Comparison of ENCODE assay signal across 22 mouse cellular contexts in the genomic region with DNA sequence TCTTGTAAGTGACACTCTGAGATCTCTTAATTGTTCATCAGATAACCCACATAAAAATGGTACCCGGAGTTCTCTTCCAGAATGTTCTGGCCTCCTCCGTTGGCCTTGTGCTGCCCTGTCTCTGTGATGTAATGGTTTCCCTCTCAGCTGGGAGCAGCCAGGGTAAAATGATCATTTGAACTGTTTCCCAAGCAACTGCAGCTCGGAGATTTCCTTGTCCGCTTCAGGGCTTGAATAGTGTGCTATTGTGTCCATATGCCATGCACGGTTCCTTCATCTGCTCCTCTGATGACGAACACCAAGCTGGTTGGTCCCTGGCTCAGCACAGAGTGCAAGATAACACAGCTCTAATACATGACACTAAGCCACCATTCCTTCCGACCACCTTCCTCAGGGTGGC. TPM values are rescaled to one million over a fixed set of nuclear protein-coding genes. Genes with fewer than 3 reads are reported as not detected.
DNase-seq lines count a peak whose midpoint lies in the region; ATAC-seq and TF ChIP-seq lines count a peak whose summit lies in the region.
"Had no signal": no experiment of that assay in that cellular context is flagged by ENCODE, and none has a peak within 500 bp of the region (broad histone marks: within the 10 kb centered on the region; RNA-seq: fewer than 3 reads in every experiment).

No protein-coding gene starts in this region.

- H3K4me3 ChIP-seq in hindbrain, embryonic 13.5 days: no peak overlapping the region
- no peak overlapping the region for H3K4me3 ChIP-seq in hindbrain, embryonic 10.5 days
- H3K4me3 ChIP-seq in neural tube, embryonic 11.5 days (ENCODE audit: low read depth, low read length): no peak overlapping the region
- H3K4me3 ChIP-seq in neural tube, embryonic 15.5 days (replicated peaks): no peak overlapping the region
- H3K4me3 ChIP-seq in forebrain, postnatal 0 days (ENCODE audit: low read depth, low read length): no peak overlapping the region
- H3K4me3 ChIP-seq in neural tube, embryonic 14.5 days (ENCODE audit: low read depth, low read length): no peak overlapping the region
- no peak overlapping the region for H3K4me3 ChIP-seq in heart, adult 2 months
- H3K4me3 ChIP-seq: embryonic facial prominence, embryonic 10.5 days; heart, embryonic 15.5 days had no signal

- TF ChIP-seq POLR2A in heart, adult 2 months (IDR thresholded peaks at IDR 0.05; ENCODE audit: insufficient read depth, low read depth, low read length): no peak

- no peak overlapping the region for H3K9ac ChIP-seq in hindbrain, embryonic 13.5 days
- H3K9ac ChIP-seq in neural tube, embryonic 11.5 days (ENCODE audit: low read length): no peak overlapping the region
- no peak overlapping the region for H3K9ac ChIP-seq in neural tube, embryonic 15.5 days (replicated peaks)
- H3K9ac ChIP-seq in forebrain, postnatal 0 days: no peak overlapping the region
- H3K9ac ChIP-seq in neural tube, embryonic 14.5 days (replicated peaks; ENCODE audit: low read depth, low read length): no peak overlapping the region
- H3K9ac ChIP-seq in heart, adult 2 months (ENCODE audit: low read depth, low read length): no peak overlapping the region
- H3K9ac ChIP-seq: heart, embryonic 15.5 days had no signal

- no peak overlapping the region for H3K4me2 ChIP-seq in hindbrain, embryonic 13.5 days
- no peak overlapping the region for H3K4me2 ChIP-seq in neural tube, embryonic 11.5 days (ENCODE audit: low read depth)
- no peak overlapping the region for H3K4me2 ChIP-seq in neural tube, embryonic 15.5 days
- no peak overlapping the region for H3K4me2 ChIP-seq in forebrain, postnatal 0 days (ENCODE audit: low read depth)
- H3K4me2 ChIP-seq in neural tube, embryonic 14.5 days (ENCODE audit: low read depth, low read length): no peak overlapping the region
- H3K4me2 ChIP-seq: heart, embryonic 15.5 days; liver, embryonic 11.5 days had no signal

- no peak for DNase-seq in hindbrain, embryonic 10.5 days (ENCODE audit: low spot score)
- no peak for DNase-seq in neural tube, embryonic 11.5 days (ENCODE audit: low spot score)
- peak; percentile 35 for DNase-seq in forebrain, postnatal 0 days
- DNase-seq in heart, adult 2 months: no peak
- no peak for DNase-seq in thymus, postnatal 10 days (ENCODE audit: low spot score in 2 of 2)
- DNase-seq: adrenal gland, postnatal 36 days; cerebellum, adult 11-12 months; cerebellum, postnatal 10 days; heart, postnatal 36 days; kidney, adult 2 months; lung, adult 18-20 months; lung, postnatal 10 days; right cerebral cortex, adult 18-20 months; right cerebral cortex, postnatal 4 days; thymus, postnatal 4 days had no signal

- H3K27me3 ChIP-seq in hindbrain, embryonic 13.5 days: no peaks in the 10 kb centered on the region
- no peaks in the 10 kb centered on the region for H3K27me3 ChIP-seq in hindbrain, embryonic 10.5 days (ENCODE audit: insufficient read depth, poor library complexity, severe bottlenecking)
- H3K27me3 ChIP-seq in neural tube, embryonic 11.5 days (ENCODE audit: control insufficient read depth, insufficient read depth, low read length): no peaks in the 10 kb centered on the region
- H3K27me3 ChIP-seq in neural tube, embryonic 15.5 days (replicated peaks): no peaks in the 10 kb centered on the region
- H3K27me3 ChIP-seq in forebrain, postnatal 0 days (ENCODE audit: insufficient read depth, low read length): no peaks in the 10 kb centered on the region
- no peaks in the 10 kb centered on the region for H3K27me3 ChIP-seq in neural tube, embryonic 14.5 days (ENCODE audit: control insufficient read depth, insufficient read depth, low read length)
- H3K27me3 ChIP-seq in heart, adult 2 months (ENCODE audit: control insufficient read depth, insufficient read depth, low read length): no peaks in the 10 kb centered on the region

- peaks cover 42% of the 10 kb centered on the region for H3K36me3 ChIP-seq in hindbrain, embryonic 13.5 days
- H3K36me3 ChIP-seq in hindbrain, embryonic 10.5 days: peaks cover 45% of the 10 kb centered on the region
- peaks cover 10% of the 10 kb centered on the region for H3K36me3 ChIP-seq in neural tube, embryonic 11.5 days (ENCODE audit: control insufficient read depth, insufficient read depth, low read length)
- H3K36me3 ChIP-seq in neural tube, embryonic 15.5 days: peaks cover 40% of the 10 kb centered on the region
- peaks cover 36% of the 10 kb centered on the region for H3K36me3 ChIP-seq in forebrain, postnatal 0 days (ENCODE audit: insufficient read depth)
- H3K36me3 ChIP-seq in neural tube, embryonic 14.5 days (ENCODE audit: control insufficient read depth, insufficient read depth, low read length): peaks cover 20% of the 10 kb centered on the region
- no peaks in the 10 kb centered on the region for H3K36me3 ChIP-seq in heart, adult 2 months (ENCODE audit: control insufficient read depth, insufficient read depth, low read length)

- H3K4me1 ChIP-seq in hindbrain, embryonic 13.5 days (replicated peaks): peaks cover 37% of the 10 kb centered on the region
- H3K4me1 ChIP-seq in hindbrain, embryonic 10.5 days (replicated peaks): peaks cover 18% of the 10 kb centered on the region
- H3K4me1 ChIP-seq in neural tube, embryonic 11.5 days (ENCODE audit: control insufficient read depth, insufficient read depth, low read length): no peaks in the 10 kb centered on the region
- H3K4me1 ChIP-seq in neural tube, embryonic 15.5 days: peaks cover 14% of the 10 kb centered on the region
- H3K4me1 ChIP-seq in forebrain, postnatal 0 days (ENCODE audit: insufficient read depth): no peaks in the 10 kb centered on the region
- peaks cover 6% of the 10 kb centered on the region; the same call in 1 of the 2 replicates for H3K4me1 ChIP-seq in neural tube, embryonic 14.5 days (ENCODE audit: control insufficient read depth, insufficient read depth, low read length)
- H3K4me1 ChIP-seq in heart, adult 2 months (ENCODE audit: control insufficient read depth, insufficient read depth, low read length): no peaks in the 10 kb centered on the region

- no peak for ATAC-seq in hindbrain, embryonic 13.5 days (ENCODE audit: low FRiP score)
- ATAC-seq in neural tube, embryonic 11.5 days (ENCODE audit: insufficient read depth, low FRiP score, low TSS enrichment): no peak
- ATAC-seq in neural tube, embryonic 15.5 days (ENCODE audit: low FRiP score): no peak
- ATAC-seq in forebrain, postnatal 0 days: peak; percentile 40; the same call in 1 of the 2 replicates
- 0 out of 2 replicates have a peak, but pooled peaks have one; percentile 26 for ATAC-seq in neural tube, embryonic 14.5 days (ENCODE audit: low read depth)

- intact Hi-C loops in heart, adult 2 months (cut with DNase I): no loop called here

- 53% methylated on average over 7 of the region's 7 CpGs for WGBS in hindbrain, embryonic 13.5 days
- 74% methylated on average over 7 of the region's 7 CpGs for WGBS in hindbrain, embryonic 10.5 days
- 73% methylated on average over 7 of the region's 7 CpGs for WGBS in neural tube, embryonic 11.5 days
- WGBS in neural tube, embryonic 15.5 days: 54% methylated on average over 7 of the region's 7 CpGs
- 36% methylated on average over 7 of the region's 7 CpGs for WGBS in forebrain, postnatal 0 days
- WGBS in neural tube, embryonic 14.5 days: 58% methylated on average over 7 of the region's 7 CpGs
- 76% methylated on average over 7 of the region's 7 CpGs for whole genome bisulfite sequencing in heart, adult 2 months

- H3K9me3 ChIP-seq in hindbrain, embryonic 13.5 days: no peaks in the 10 kb centered on the region
- H3K9me3 ChIP-seq in hindbrain, embryonic 10.5 days: no peaks in the 10 kb centered on the region
- no peaks in the 10 kb centered on the region for H3K9me3 ChIP-seq in neural tube, embryonic 11.5 days (ENCODE audit: control insufficient read depth, low read length)
- H3K9me3 ChIP-seq in neural tube, embryonic 15.5 days (replicated peaks): no peaks in the 10 kb centered on the region
- no peaks in the 10 kb centered on the region for H3K9me3 ChIP-seq in forebrain, postnatal 0 days (ENCODE audit: low read length)
- H3K9me3 ChIP-seq in neural tube, embryonic 14.5 days (ENCODE audit: control insufficient read depth, low read length): no peaks in the 10 kb centered on the region
- H3K9me3 ChIP-seq: embryonic facial prominence, embryonic 10.5 days; heart, embryonic 15.5 days had no signal

- no peak for TF ChIP-seq EP300 in heart, adult 2 months (IDR thresholded peaks at IDR 0.05; ENCODE audit: insufficient read depth, low read depth, low read length)

- H3K27ac ChIP-seq in hindbrain, embryonic 13.5 days: peak overlapping the region; percentile 64
- H3K27ac ChIP-seq in hindbrain, embryonic 10.5 days: no peak overlapping the region
- H3K27ac ChIP-seq in neural tube, embryonic 11.5 days (ENCODE audit: low read depth, low read length): 0 out of 2 replicates have a peak overlapping the region, but pooled peaks have one; percentile 3
- no peak overlapping the region for H3K27ac ChIP-seq in neural tube, embryonic 15.5 days (replicated peaks)
- no peak overlapping the region for H3K27ac ChIP-seq in forebrain, postnatal 0 days (ENCODE audit: low read depth, low read length)
- no peak overlapping the region for H3K27ac ChIP-seq in neural tube, embryonic 14.5 days (ENCODE audit: low read depth, low read length)
- H3K27ac ChIP-seq in heart, adult 2 months: no peak overlapping the region
- H3K27ac ChIP-seq: embryonic facial prominence, embryonic 10.5 days; heart, embryonic 15.5 days; kidney, postnatal 0 days had no signal

- H3K79me2 ChIP-seq in heart, adult 2 months (replicated peaks; ENCODE audit: control insufficient read depth, insufficient read depth, low read length): no peaks in the 10 kb centered on the region

- no peak for TF ChIP-seq CTCF in forebrain, postnatal 0 days (IDR thresholded peaks at IDR 0.05; ENCODE audit: low read depth)
- TF ChIP-seq CTCF in heart, adult 2 months (IDR thresholded peaks at IDR 0.05): no peak

RNA-seq across cellular contexts. Expression of a gene that starts 15.7 kb away (rescaled TPM):
- polyA plus RNA-seq in hindbrain, embryonic 13.5 days (2015; fragmentation: Nextera tagmentation; extraction: Ambion mirVana): 1.6 and 2.0 TPM in 2 replicates
- 0.45 and 0.55 TPM in 2 replicates for polyA plus RNA-seq in hindbrain, embryonic 10.5 days (2016; fragmentation: Nextera tagmentation; extraction: Ambion mirVana)
- polyA plus RNA-seq in neural tube, embryonic 11.5 days (2014; fragmentation: Nextera tagmentation; extraction: Ambion mirVana): 0.46 and 0.76 TPM in 2 replicates
- polyA plus RNA-seq in neural tube, embryonic 15.5 days (2015; fragmentation: Nextera tagmentation; extraction: Ambion mirVana): 3.5 and 3.9 TPM in 2 replicates
- total RNA-seq in forebrain, postnatal 0 days (2014; rRNA removed): 8.5 and 13.0 TPM in 2 replicates
- 12.2 and 19.9 TPM in 2 replicates for polyA plus RNA-seq in forebrain, postnatal 0 days (2015; fragmentation: Nextera tagmentation; extraction: Ambion mirVana)
- polyA plus RNA-seq in neural tube, embryonic 14.5 days (2014; fragmentation: Nextera tagmentation; extraction: Ambion mirVana): 2.2 and 2.5 TPM in 2 replicates
- 100 to 1,000 TPM; 200 to 231 TPM for total RNA-seq in heart, adult 2 months (2021)
- polyA plus RNA-seq in heart, adult 2 months (2012; rRNA removed): 125 and 164 TPM in 2 replicates

RNA-seq across cellular contexts. Expression of a gene that starts 35.3 kb away (rescaled TPM):
- 141 and 149 TPM in 2 replicates for polyA plus RNA-seq in hindbrain, embryonic 13.5 days (2015; fragmentation: Nextera tagmentation; extraction: Ambion mirVana)
- polyA plus RNA-seq in hindbrain, embryonic 10.5 days (2016; fragmentation: Nextera tagmentation; extraction: Ambion mirVana): 103 and 117 TPM in 2 replicates
- polyA plus RNA-seq in neural tube, embryonic 11.5 days (2014; fragmentation: Nextera tagmentation; extraction: Ambion mirVana): 102 and 107 TPM in 2 replicates
- 127 and 143 TPM in 2 replicates for polyA plus RNA-seq in neural tube, embryonic 15.5 days (2015; fragmentation: Nextera tagmentation; extraction: Ambion mirVana)
- total RNA-seq in forebrain, postnatal 0 days (2014; rRNA removed): 176 and 197 TPM in 2 replicates
- 150 and 161 TPM in 2 replicates for polyA plus RNA-seq in forebrain, postnatal 0 days (2015; fragmentation: Nextera tagmentation; extraction: Ambion mirVana)
- polyA plus RNA-seq in neural tube, embryonic 14.5 days (2014; fragmentation: Nextera tagmentation; extraction: Ambion mirVana): 143 and 159 TPM in 2 replicates
- 10 to 100 TPM; 34.1 to 37.8 TPM for total RNA-seq in heart, adult 2 months (2021)
- polyA plus RNA-seq in heart, adult 2 months (2012; rRNA removed): 33.6 and 38.5 TPM in 2 replicates

Comparison
In these comparisons a context has a peak if more than half of its experiments do, and no peak if none do; other contexts are left out.
1. ATAC-seq: peak in forebrain, postnatal 0 days (single experiment) and neural tube, embryonic 14.5 days (single experiment); none in hindbrain, embryonic 13.5 days (single experiment), neural tube, embryonic 11.5 days (single experiment) and neural tube, embryonic 15.5 days (single experiment).
2. H3K27ac ChIP-seq: peak in hindbrain, embryonic 13.5 days (single experiment) and neural tube, embryonic 11.5 days (single experiment); none in hindbrain, embryonic 10.5 days (single experiment), neural tube, embryonic 15.5 days (single experiment), forebrain, postnatal 0 days (single experiment), neural tube, embryonic 14.5 days (single experiment) and heart, adult 2 months (single experiment).